Mouse (Mus musculus): Measurements from ENCODE around the gene Tmem246. TPM values are rescaled to one million over a fixed set of nuclear protein-coding genes. Genes with fewer than 3 reads are reported as not detected.

The Tmem246 gene
- polyA plus RNA-seq, 1 experiment from 2014 or later = 17.4 TPM

DNA sequence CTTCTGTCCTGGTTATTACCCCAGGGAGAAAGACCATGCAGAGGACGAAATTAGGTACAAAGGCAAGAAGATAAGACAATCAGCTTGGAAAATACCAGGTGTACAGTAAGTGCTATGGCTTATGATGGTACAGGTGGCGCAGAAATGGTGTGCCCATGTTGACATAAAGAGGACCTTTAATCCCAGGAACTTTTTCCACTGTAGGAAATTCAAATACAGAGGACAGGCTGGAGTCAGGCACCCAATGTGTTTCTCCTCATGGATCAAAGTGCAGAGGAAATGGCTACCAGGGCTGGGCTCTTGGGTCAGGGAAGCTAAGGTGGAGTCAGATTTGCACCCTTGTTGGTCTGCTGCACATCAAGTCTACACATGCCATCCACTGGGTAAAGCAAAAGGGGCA lies 7.5 kb downstream of the Tmem246 start:
- Histone ChIP-seq H3K9me3 (ENCODE audit: control insufficient read depth, low read length) (no peaks in the 10 kb centered on the region), H3K27me3 (replicated peaks; ENCODE audit: control insufficient read depth, insufficient read depth, low read length) (no peaks in the 10 kb centered on the region), H3K4me1 (replicated peaks; ENCODE audit: control insufficient read depth, insufficient read depth, low read length) (0 out of 2 replicates have a peak, but pooled peaks cover 2% of the 10 kb centered on the region), H3K4me2 (no peak overlapping the region), H3K27ac (ENCODE audit: low read depth, low read length) (no peak overlapping the region), H3K9ac (ENCODE audit: low read depth, low read length) (no peak overlapping the region), H3K36me3 (ENCODE audit: control insufficient read depth, insufficient read depth, low read length) (no peaks in the 10 kb centered on the region), H3K4me3 (ENCODE audit: low read depth, low read length) (no peak overlapping the region)
- ATAC-seq (replicated peaks; ENCODE audit: low FRiP score) (no peak), DNase-seq (ENCODE audit: low spot score) (no peak)
- WGBS = 66% methylated on average over 2 of the region's 2 CpGs

DNA sequence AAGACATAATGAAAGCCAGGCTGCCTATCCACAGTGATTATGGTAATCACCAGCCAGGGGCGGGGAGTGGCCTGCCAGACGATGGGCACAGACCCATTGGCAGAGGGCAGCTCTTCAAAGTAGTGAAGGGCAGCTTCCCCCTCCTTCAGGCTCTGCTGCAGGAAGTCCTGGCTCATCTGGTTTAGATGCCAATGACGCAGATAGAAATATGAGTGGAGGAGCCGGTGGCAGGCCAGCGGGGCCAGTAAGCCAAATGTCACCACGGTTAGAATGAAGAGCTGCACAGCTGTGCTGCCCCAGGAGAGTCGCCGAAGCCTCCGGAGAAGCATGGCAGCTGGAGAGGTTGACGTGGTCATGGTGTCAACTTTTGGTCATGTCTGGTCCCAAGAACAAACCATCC lies 10.9 kb downstream of the Tmem246 start:
- DNase-seq (ENCODE audit: low spot score) = no peak

DNA sequence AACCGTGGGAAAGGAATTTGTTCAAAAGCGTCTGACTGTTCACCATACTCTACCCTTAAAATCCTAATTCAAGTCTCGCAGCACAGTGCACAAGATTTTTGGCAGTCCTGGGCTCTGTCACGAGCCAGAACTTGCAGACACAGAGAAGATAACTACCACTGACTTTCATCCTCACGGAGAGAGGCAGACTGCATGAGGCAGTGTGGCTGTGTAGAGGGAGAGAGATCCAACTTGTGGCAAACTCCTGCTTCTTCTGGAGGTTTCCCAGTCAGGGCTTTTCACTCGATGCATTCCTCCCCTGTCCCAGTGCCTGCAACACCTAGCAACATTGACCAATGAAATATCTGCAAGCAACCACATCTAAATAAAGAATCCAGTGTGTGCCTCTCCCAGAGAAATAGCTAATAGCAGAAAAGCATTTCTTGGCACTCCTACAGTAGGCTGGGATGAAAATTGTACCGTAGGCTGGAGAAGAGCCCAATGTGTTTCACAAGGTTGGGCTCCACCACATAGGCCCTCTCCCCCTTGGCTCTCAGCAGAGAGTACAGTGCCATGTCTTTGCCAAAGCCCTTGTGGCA lies 12.1 kb downstream of the Tmem246 start:
- no peaks in the 10 kb centered on the region for H3K36me3 ChIP-seq (ENCODE audit: control insufficient read depth, insufficient read depth, low read length)
- H3K27me3 ChIP-seq (replicated peaks; ENCODE audit: control insufficient read depth, insufficient read depth, low read length) = no peaks in the 10 kb centered on the region
- no peak overlapping the region for H3K4me3 ChIP-seq (ENCODE audit: low read depth, low read length)
- no peaks in the 10 kb centered on the region for H3K9me3 ChIP-seq (ENCODE audit: control insufficient read depth, low read length)
- no peak overlapping the region for H3K9ac ChIP-seq (ENCODE audit: low read depth, low read length)
- peaks cover 6% of the 10 kb centered on the region for H3K4me1 ChIP-seq (replicated peaks; ENCODE audit: control insufficient read depth, insufficient read depth, low read length)
- 82% methylated on average over 7 of the region's 7 CpGs for WGBS
- no peak overlapping the region for H3K4me2 ChIP-seq
- no peak for ATAC-seq (replicated peaks; ENCODE audit: low FRiP score)
- DNase-seq (ENCODE audit: low spot score) = no peak
- no peak overlapping the region for H3K27ac ChIP-seq (ENCODE audit: low read depth, low read length)

More for the DNA sequence above, 10.9 kb downstream of the Tmem246 start:
- 90% methylated on average over 10 of the region's 10 CpGs for WGBS
- Histone ChIP-seq H3K36me3 (ENCODE audit: control insufficient read depth, insufficient read depth, low read length) (no peaks in the 10 kb centered on the region), H3K9ac (ENCODE audit: low read depth, low read length) (no peak overlapping the region), H3K4me1 (replicated peaks; ENCODE audit: control insufficient read depth, insufficient read depth, low read length) (peaks cover 2% of the 10 kb centered on the region; the same call in 1 of the 2 replicates), H3K4me2 (no peak overlapping the region), H3K4me3 (ENCODE audit: low read depth, low read length) (no peak overlapping the region), H3K27ac (ENCODE audit: low read depth, low read length) (no peak overlapping the region), H3K9me3 (ENCODE audit: control insufficient read depth, low read length) (no peaks in the 10 kb centered on the region), H3K27me3 (replicated peaks; ENCODE audit: control insufficient read depth, insufficient read depth, low read length) (no peaks in the 10 kb centered on the region)
- ATAC-seq (replicated peaks; ENCODE audit: low FRiP score) = no peak

DNA sequence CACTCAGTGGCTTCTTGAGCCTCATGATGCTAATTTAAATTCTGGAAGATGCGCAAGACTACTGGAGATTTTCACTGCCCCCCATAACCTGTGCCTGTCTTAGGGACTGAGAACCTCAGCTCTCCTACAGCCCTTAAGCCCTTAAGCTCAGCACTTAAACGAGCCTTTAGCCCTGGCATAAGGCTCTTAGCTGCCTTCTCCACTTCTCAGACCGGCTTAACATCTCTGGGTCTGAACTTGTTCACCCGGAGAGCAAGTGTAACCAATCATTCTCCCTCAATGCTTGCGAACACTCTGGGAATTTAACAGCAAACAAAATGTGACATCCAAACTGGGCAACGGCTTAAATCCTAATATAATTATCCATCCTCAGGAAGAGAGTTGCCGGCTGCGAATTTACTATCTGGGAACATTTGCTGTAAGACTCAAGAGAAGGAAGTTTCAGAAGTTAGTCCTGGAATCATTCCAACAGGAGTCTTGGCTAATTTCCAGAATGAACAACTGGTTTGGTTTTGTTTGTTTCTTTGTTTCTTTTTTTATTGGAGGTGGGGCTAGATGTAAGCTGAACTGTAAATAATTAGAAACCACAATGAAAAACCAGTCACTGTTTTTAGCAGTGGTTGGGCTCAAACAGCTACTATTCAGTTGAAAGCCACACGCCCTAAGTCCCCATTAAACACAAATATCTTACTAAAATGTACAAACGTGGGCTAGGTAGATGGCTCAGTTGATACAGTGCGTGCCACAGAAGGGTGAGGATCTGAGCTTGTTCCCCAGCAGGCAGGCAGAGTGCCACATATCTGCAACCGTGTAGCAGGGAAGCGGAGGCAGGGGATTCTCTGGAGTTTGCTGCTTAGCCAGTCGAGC lies 13.5 kb downstream of the Tmem246 start:
- WGBS = 71% methylated on average over 14 of the region's 14 CpGs
- H3K4me1 ChIP-seq (replicated peaks; ENCODE audit: control insufficient read depth, insufficient read depth, low read length) = peaks cover 18% of the 10 kb centered on the region
- no peaks in the 10 kb centered on the region for H3K36me3 ChIP-seq (ENCODE audit: control insufficient read depth, insufficient read depth, low read length)
- H3K4me2 ChIP-seq = no peak overlapping the region
- no peaks in the 10 kb centered on the region; the same call in 1 of the 2 replicates for H3K27me3 ChIP-seq (replicated peaks; ENCODE audit: control insufficient read depth, insufficient read depth, low read length)
- no peak for ATAC-seq (replicated peaks; ENCODE audit: low FRiP score)
- no peak overlapping the region for H3K9ac ChIP-seq (ENCODE audit: low read depth, low read length)
- no peak overlapping the region for H3K27ac ChIP-seq (ENCODE audit: low read depth, low read length)
- no peak overlapping the region for H3K4me3 ChIP-seq (ENCODE audit: low read depth, low read length)
- DNase-seq (ENCODE audit: low spot score) = no peak
- H3K9me3 ChIP-seq (ENCODE audit: control insufficient read depth, low read length) = no peaks in the 10 kb centered on the region

DNA sequence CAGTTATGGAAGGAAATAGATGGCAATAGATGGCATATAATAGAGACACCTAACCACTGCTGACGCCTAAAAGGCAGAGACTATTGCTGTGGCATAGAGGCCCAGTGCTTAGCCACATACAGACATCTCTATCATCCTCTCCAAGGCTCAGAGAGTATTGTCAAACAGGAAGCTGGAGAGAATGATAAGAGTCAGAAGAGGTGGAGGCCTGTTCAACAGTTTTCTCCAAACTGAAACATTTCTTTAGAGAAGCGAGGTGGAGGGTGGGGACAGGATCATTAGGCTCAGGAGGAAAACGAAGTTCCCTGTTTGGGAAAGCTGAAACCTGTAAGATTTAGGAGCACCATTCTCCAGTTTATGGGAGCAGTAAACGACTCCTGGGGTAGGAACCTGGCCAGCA lies 16.4 kb downstream of the Tmem246 start:
- peak; percentile 96 for ATAC-seq (replicated peaks; ENCODE audit: low FRiP score)
- Histone ChIP-seq H3K27me3 (replicated peaks; ENCODE audit: control insufficient read depth, insufficient read depth, low read length) (no peaks in the 10 kb centered on the region; the same call in 1 of the 2 replicates), H3K27ac (ENCODE audit: low read depth, low read length) (peak overlapping the region; percentile 78), H3K4me3 (ENCODE audit: low read depth, low read length) (no peak overlapping the region), H3K9ac (ENCODE audit: low read depth, low read length) (no peak overlapping the region; the same call in 1 of the 2 replicates), H3K36me3 (ENCODE audit: control insufficient read depth, insufficient read depth, low read length) (no peaks in the 10 kb centered on the region), H3K4me1 (replicated peaks; ENCODE audit: control insufficient read depth, insufficient read depth, low read length) (peaks cover 21% of the 10 kb centered on the region), H3K9me3 (ENCODE audit: control insufficient read depth, low read length) (no peaks in the 10 kb centered on the region), H3K4me2 (peak overlapping the region; percentile 34)
- DNase-seq (ENCODE audit: low spot score) = no peak
- WGBS = 33% methylated on average over 4 of the region's 4 CpGs

DNA sequence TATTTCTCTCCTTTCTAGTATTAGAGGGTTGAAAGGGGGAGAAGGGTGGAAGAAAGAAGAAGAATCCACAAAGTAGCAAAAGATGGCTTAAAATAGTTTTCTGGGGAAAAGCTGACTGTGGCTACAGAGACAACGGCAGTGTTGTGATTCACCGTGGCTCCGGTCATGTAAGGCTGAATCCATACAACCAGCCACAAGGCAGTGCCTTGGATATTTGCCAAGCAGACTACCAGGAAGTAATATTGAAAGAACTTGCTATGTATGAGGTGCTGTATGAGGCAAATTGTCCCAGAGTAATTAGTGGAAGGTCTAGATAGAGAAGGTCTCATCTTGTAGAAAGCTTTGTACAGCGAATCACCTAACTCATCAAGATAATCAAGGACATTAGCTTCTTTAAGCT lies 25.5 kb downstream of the Tmem246 start:
- DNase-seq (ENCODE audit: low spot score) = no peak
- no peak overlapping the region for H3K9ac ChIP-seq (ENCODE audit: low read depth, low read length)
- no peak overlapping the region for H3K4me2 ChIP-seq
- no peak overlapping the region for H3K27ac ChIP-seq (ENCODE audit: low read depth, low read length)
- no peak for ATAC-seq (replicated peaks; ENCODE audit: low FRiP score)
- no peaks in the 10 kb centered on the region for H3K4me1 ChIP-seq (replicated peaks; ENCODE audit: control insufficient read depth, insufficient read depth, low read length)
- H3K9me3 ChIP-seq (ENCODE audit: control insufficient read depth, low read length) = no peaks in the 10 kb centered on the region
- H3K27me3 ChIP-seq (replicated peaks; ENCODE audit: control insufficient read depth, insufficient read depth, low read length) = no peaks in the 10 kb centered on the region
- no peak overlapping the region for H3K4me3 ChIP-seq (ENCODE audit: low read depth, low read length)
- H3K36me3 ChIP-seq (ENCODE audit: control insufficient read depth, insufficient read depth, low read length) = no peaks in the 10 kb centered on the region
- WGBS = 88% methylated on average over 4 of the region's 4 CpGs

DNA sequence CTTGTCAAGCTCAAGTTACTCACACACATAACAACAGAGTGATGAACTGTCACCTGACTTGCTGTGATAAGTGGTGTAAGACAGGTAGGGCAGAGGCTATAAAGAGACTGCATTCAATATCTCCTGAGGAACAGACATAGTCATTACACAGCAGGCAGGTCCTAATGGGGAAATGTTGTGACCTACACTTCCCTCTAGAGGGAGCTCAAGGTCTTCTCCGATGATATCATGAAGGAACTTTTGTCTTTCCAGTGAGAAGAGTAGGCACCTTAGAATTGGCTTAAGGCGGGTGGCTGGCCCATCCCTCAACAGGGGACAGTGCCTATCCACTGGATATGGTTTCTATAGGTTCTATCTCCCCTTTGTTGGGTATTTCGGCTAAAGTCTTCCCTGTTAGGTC lies 30.1 kb downstream of the Tmem246 start:
- peak; percentile 81 for ATAC-seq (replicated peaks; ENCODE audit: low FRiP score)
- no peak for DNase-seq (ENCODE audit: low spot score)
- H3K9me3 ChIP-seq (ENCODE audit: control insufficient read depth, low read length) = no peaks in the 10 kb centered on the region
- no peaks in the 10 kb centered on the region for H3K4me1 ChIP-seq (replicated peaks; ENCODE audit: control insufficient read depth, insufficient read depth, low read length)
- H3K27me3 ChIP-seq (replicated peaks; ENCODE audit: control insufficient read depth, insufficient read depth, low read length) = no peaks in the 10 kb centered on the region
- H3K4me3 ChIP-seq (ENCODE audit: low read depth, low read length) = no peak overlapping the region
- 22% methylated on average over 3 of the region's 3 CpGs for WGBS
- H3K9ac ChIP-seq (ENCODE audit: low read depth, low read length) = no peak overlapping the region
- no peaks in the 10 kb centered on the region for H3K36me3 ChIP-seq (ENCODE audit: control insufficient read depth, insufficient read depth, low read length)
- H3K4me2 ChIP-seq = no peak overlapping the region
- no peak overlapping the region for H3K27ac ChIP-seq (ENCODE audit: low read depth, low read length)

DNA sequence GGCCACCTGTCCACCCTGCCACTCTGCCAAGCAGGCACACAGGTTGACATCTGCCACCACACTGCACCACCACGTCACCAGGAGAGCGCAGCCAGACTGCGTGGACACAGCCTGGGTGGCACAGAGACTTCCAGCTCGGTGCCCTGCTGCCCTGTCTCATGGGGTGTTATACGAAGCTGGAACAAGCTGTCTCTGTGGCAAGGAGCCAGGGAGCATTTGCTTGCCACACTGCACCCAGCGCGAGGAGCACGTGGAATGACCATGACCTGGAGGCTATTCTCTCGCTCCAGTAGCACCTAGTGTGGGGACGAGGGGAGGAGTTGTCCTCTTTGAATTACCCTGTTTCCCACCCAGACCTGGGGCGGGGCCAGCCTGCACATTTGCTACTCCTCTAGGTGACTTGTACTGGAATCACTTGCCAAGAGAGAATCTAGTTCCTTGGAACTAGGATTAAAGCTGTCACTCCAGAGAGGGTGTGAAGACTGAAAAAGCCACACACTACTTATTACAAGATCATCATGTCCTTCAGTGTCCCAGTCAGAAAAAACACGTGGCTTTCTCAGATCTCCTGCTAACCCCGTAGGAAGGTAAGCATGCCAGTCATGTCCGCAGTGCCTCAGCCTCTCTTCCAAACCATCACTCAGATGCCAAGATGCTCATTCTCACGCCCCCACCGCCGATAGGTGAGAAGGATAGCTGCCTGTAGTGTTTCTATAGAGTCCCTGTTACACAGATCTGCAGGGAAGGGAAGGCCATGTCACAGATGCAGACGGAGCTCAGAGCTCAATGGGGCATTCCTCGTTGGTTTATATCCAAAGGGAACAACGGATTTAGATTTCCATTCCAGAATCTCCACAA lies 37.5 kb downstream of the Tmem246 start:
- Histone ChIP-seq H3K4me1 (replicated peaks; ENCODE audit: control insufficient read depth, insufficient read depth, low read length) (no peaks in the 10 kb centered on the region), H3K9ac (ENCODE audit: low read depth, low read length) (no peak overlapping the region), H3K4me3 (ENCODE audit: low read depth, low read length) (no peak overlapping the region), H3K36me3 (ENCODE audit: control insufficient read depth, insufficient read depth, low read length) (no peaks in the 10 kb centered on the region), H3K27ac (ENCODE audit: low read depth, low read length) (no peak overlapping the region), H3K27me3 (replicated peaks; ENCODE audit: control insufficient read depth, insufficient read depth, low read length) (no peaks in the 10 kb centered on the region), H3K4me2 (no peak overlapping the region), H3K9me3 (ENCODE audit: control insufficient read depth, low read length) (no peaks in the 10 kb centered on the region)
- 69% methylated on average over 20 of the region's 20 CpGs for WGBS
- DNase-seq (ENCODE audit: low spot score) (no peak), ATAC-seq (replicated peaks; ENCODE audit: low FRiP score) (no peak)

Data from liver, embryonic 11.5 days (tissue).